Mouse (Mus musculus) monocyte, adult 5-6 weeks (primary cell): ENCODE measurements around the gene Rasgrf2. TPM values are rescaled to one million over a fixed set of nuclear protein-coding genes. Genes with fewer than 3 reads are reported as not detected.

Source experiments
- ATAC-seq: fragments of 153-309, 156-312 bp; replicated peaks from 2 replicates; pipeline ENCODE4 v1.8.0; 2017; ENCODE audit warnings: mild to moderate bottlenecking; ENCODE audit not compliant: low TSS enrichment, insufficient number of reproducible peaks, severe bottlenecking, poor library complexity, low FRiP score
- total RNA-seq: library from RNA; stranded (forward); fragments of 200-1000, 200-491, 200-594 nt; gene quantifications from 3 replicates; pipeline ENCODE4 v1.2.3, GENCODE M21; 2017

The Rasgrf2 gene
- total RNA-seq, 1 experiment from 2014 or later = 4.1 TPM

- peak; percentile 47 for ATAC-seq
These were observed 78.5 kb downstream of the Rasgrf2 start for GRCm38 (mm10) chr13:92053001-92053400.

DNA sequence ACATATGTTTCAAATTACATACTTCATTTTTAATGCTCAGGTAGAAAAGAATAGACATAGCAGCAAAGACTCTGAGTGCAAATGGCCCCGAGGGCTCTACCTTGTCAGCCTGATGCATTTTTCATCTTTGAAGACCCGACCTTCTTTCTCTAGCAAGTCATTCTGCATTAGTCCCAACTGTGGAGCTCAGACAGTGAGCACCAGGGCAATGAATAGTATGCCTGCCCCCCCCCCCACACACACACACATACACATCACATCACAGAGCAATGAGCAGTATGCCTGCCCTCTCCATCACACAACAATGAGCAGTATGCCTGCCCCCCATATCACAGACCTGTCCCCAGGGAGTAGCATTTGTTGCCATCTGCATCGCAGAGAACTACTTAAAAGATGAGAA is 80.2 kb downstream of the Rasgrf2 start:
- ATAC-seq = no peak

- no peak for ATAC-seq
These were observed 89.6 kb downstream of the Rasgrf2 start for GRCm38 (mm10) chr13:92041584-92042563.

GRCm38 (mm10) chr13:92030364-92031057 is 100.9 kb downstream of the Rasgrf2 start:
- ATAC-seq = peak; percentile 97

- ATAC-seq = no peak
These were observed 101.8 kb downstream of the Rasgrf2 start for GRCm38 (mm10) chr13:92029666-92030065.

- ATAC-seq = no peak
These were observed 103.5 kb downstream of the Rasgrf2 start for GRCm38 (mm10) chr13:92027951-92028350.

- no peak for ATAC-seq
These were observed 104.8 kb downstream of the Rasgrf2 start for GRCm38 (mm10) chr13:92026651-92027050.

DNA sequence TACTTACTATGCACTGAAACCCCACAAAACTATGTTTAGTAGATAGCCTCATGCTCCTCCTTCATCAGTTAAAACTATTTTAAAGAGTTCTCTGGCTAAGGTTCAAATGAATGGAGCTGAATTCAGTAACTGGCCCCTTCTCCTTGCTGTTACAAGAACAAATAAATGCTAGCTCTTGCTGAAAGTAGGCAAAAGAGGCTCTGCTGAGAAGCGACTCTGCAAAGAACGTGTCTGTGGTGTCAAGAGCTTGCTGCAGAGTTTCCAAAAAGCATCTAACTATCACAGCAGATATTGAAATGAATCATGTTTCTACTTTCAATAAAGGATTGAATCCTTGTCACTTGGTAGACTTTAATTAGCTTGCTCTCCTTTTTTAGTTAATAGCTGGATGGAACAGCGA is 106.3 kb downstream of the Rasgrf2 start:
- no peak for ATAC-seq

DNA sequence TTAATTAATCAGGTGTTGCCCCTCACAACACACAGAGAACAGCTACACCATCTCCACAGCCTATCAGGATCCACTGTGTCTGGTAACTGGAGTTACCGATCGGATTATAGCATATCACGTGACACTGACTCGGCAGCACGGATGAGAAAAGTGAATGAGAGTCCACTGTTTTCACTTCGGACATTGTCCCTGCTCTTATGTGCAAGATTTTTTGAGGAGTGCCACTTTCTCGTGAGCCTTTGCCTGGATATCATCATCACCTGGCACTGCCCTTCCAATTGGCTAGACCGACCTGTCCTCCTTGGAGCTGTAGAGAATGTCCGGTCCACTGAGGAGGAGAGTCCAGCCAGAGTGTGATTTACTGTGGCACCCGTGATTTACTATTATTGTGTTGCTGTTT is 109.3 kb downstream of the Rasgrf2 start:
- ATAC-seq = no peak

DNA sequence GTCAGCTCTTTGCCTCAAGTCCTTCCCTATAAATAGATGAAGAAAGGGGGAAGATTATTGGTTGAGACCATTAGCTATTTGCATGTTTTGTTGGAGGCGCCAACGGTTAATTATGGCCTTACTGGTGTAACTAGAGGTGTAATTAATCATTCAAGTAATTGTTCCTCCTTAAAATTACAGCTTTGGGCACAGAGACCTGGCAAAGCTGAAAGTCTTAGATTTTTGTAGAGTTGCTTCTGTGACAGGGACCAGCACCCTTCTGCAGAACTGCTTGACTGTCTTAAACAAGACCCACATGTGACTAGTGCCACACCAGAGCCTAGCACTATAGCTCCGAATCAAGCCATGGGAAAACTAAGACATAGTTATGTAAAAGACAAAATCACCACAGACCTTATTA is 134.5 kb downstream of the Rasgrf2 start:
- no peak for ATAC-seq

DNA sequence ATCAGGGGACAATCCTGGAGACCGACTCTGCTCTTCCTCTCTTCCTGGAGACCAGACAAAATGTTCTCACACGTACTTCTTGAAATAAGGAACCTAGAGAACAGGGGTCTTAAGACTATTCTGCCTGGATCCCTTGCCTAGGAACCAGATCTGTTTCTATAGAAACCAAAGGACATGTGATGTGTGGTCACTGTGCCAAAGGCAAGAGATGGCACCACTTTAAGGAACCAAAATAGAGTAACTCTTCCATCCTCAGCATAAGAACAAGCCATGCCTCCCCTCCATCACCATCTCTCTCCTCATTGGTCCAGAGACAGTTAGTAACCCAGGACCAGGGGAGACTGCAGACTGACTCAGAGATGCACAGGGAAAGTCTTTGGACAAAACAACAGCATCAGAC is 140.0 kb downstream of the Rasgrf2 start:
- no peak for ATAC-seq

GRCm38 (mm10) chr13:91990709-91991284 is 140.7 kb downstream of the Rasgrf2 start:
- ATAC-seq = 0 out of 2 replicates have a peak, but pooled peaks have one; percentile 13

DNA sequence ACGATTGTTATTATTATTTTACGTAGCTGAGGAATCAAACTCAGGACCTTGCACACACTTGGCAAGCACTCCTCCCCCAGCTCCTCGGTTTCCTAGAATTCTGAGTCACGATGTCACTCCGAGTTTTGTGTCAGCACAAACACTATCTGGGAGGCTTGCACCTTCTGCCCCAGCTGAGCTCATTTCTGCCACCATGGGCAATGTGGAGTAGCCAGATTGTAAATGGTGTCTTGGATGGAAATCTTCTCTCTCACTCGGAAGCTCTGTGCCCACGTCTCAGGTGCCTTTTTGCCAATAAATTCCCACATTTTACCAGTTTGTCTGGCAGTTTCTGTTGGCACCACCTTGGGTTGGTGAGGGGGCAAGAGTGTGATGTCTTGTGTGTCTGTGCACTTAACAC is 143.1 kb downstream of the Rasgrf2 start:
- no peak for ATAC-seq

DNA sequence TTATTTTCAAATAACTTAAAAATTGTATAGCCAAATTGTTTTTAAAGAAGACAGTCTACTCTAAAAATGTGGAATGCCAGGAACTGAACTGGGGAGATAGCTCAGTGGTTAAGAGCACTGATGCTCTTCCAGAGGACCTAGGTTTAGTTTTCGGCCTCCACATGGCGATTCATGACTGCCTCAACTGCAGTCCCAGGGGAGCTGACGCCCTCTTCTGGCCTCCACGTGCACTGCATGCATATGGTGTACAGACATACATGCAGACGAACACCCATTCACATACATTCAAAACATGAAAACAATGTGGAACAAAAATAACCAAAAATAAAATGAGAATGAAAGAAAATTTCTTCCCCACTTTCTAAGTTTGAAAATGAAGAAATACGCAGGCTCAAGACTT is 144.5 kb downstream of the Rasgrf2 start:
- no peak for ATAC-seq

DNA sequence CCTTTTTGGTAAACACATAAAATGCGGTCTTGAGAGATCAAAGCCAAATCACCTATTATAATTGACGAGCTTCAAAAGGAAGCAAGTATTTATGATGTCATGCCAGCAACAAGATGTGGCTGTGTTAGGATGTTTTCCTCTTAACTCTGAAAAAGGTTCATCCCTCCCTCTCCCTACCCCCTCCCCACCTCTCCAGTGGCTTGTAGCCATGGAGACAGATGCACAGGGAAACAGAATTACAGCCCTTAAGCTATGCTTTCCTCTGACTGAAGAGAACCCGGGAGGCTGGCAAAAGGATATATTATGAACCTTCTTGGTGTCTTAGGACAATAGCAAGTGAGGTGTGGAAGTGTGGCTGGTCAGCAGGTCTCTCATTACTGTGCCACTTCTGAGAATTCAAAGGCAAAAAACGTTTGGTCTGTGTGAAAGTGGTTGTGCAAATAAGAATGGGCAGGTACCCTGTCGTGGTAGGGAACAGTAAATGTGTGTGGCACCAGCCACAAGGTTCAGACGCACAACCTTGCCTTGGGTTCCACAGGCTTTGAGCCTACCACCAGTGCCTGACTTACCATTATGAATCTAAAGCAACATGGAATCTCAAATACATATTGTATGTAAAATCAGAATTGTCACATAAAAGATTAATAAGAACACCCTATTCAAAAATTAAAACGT is 145.4 kb downstream of the Rasgrf2 start:
- ATAC-seq = no peak

DNA sequence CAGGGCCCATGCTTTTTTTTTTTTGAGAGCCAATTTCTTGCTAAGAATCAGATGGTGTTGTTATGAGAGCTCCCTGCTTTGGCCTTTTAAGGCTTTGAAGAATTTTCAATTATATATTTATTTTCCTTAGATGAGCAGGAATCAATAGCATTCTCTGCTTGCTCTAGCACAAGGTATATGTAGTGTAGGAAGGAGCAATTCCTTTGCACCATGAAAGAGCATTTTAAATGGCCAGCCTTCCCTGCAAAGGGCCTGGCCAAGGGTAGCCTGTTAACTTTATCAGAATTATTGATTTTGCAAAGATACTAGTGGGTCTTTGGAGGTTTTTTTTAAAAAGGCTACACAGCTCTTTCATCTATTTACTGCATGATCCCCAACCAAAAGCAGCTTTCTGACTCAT is 146.4 kb downstream of the Rasgrf2 start:
- ATAC-seq = no peak

DNA sequence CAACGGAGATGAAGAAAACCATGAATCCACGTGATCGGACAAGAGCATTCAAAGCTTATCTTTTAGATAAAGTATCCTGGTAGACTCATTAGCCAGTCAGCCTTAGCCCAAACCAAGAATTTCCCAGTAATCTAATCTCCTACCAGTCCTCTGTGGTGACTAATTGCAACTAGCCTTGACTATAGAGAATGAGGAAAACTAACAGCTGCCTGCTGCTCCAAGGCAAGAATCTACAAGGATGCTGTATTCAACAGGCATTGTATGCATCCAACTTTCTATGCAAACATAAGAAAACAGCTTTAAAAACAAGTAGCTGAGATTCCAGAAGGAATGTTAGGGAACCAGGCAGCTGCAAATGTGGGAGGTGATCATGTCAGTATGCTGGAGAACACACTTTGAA is 149.4 kb downstream of the Rasgrf2 start:
- ATAC-seq = no peak

DNA sequence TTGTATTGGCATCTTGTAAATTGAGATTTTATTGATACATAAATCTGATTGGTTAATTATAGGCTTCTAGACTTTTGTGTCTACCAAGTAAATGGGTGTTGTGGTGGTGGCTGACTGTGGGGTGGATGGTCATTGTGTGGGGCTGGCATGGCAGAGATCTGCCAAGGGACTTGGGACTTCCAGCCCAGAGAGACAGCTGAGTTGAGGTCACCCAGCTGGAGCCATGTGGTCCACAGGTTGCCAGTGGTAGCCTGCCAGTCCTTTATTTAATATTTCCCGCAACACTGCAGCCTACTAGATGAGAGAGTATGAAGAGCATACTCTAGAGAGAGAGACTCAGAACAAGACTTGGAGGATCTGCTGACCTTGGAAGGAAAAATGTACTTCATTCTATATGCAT is 150.0 kb downstream of the Rasgrf2 start:
- no peak for ATAC-seq

DNA sequence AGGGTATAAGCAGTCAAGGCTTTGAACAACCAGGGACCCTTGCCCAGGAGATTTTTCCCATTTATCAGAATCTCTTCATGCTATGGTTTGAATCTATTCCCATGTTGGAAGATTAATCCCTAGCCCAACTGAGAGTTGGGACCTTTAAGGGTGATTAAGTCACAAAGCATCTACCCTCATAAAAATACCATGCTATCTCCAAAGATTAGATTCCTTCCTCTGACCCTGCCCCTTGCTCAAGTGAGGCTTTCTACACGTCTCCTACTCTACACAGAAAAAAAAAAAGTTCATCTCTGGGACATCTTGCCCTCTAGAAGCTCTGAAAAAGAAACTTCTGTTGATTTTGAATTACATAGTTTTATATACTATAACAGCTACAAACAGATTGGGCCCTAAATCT is 154.5 kb downstream of the Rasgrf2 start:
- ATAC-seq = no peak
